Mouse (Mus musculus) ES-E14 (cell line): ENCODE measurements at regions not wholly inside any gene's neighbourhood (a gene's known extent, or its start where the extent isn't known, plus 50 kb on each side); places are given as distances from the start of the nearest gene placed in this dataset.

Experiments
- DNase-seq: peaks from one replicate; pipeline ENCODE4 v3.0.0-alpha.2; 2013; ENCODE audit warnings: low read depth, low spot score
- H3K27ac ChIP-seq: 2 replicates; pipeline ENCODE4 v1.5.1; 2012; ENCODE audit warnings: low read depth, mild to moderate bottlenecking, low read length, moderate library complexity, mixed read lengths; ENCODE audit not compliant: poor library complexity, insufficient read depth, severe bottlenecking
- H3K36me3 ChIP-seq: 2 replicates; pipeline ENCODE4 v1.6.1; 2012; ENCODE audit warnings: mild to moderate bottlenecking, low read length, moderate library complexity, mixed read lengths; ENCODE audit not compliant: control insufficient read depth, poor library complexity, insufficient read depth, severe bottlenecking
- H3K4me1 ChIP-seq, 2 experiments: fragments of 150-350 bp in 1 of 2; sonication (generic) in 1 of 2; 2 replicates each; pipeline ENCODE4 v1.6.1; 2012; ENCODE audit warnings: low read length in 2 of 2, mild to moderate bottlenecking in 1 of 2, mixed read lengths in 1 of 2; ENCODE audit not compliant: control insufficient read depth in 2 of 2, insufficient read depth in 2 of 2, poor library complexity in 1 of 2
- H3K4me3 ChIP-seq, 2 experiments: fragments of 150-350 bp in 1 of 2; sonication (generic) in 1 of 2; 2 replicates each; pipeline ENCODE4 v1.5.1; 2012; ENCODE audit warnings: low read length in 2 of 2, low read depth in 1 of 2, mild to moderate bottlenecking in 1 of 2, mixed read lengths in 1 of 2; ENCODE audit not compliant: insufficient read depth in 1 of 2, poor library complexity in 1 of 2, severe bottlenecking in 1 of 2
- H3K9ac ChIP-seq: 2 replicates; pipeline ENCODE4 v1.6.1; 2012; ENCODE audit warnings: low read depth, mild to moderate bottlenecking, low read length, mixed read lengths; ENCODE audit not compliant: poor library complexity, insufficient read depth, severe bottlenecking
- H3K9me3 ChIP-seq: fragments of 150-350 bp; sonication (generic); 2 replicates; pipeline ENCODE4 v1.6.1; 2012; ENCODE audit warnings: low read depth, mild to moderate bottlenecking, low read length; ENCODE audit not compliant: control insufficient read depth, insufficient read depth
- CHD2 ChIP-seq: IDR thresholded peaks from 2 replicates; pipeline ENCODE4 v1.6.1; 2014; ENCODE audit warnings: mild to moderate bottlenecking, low read depth, low read length, inconsistent platforms
- HCFC1 ChIP-seq: IDR thresholded peaks from 2 replicates; pipeline ENCODE4 v1.6.1; 2012; ENCODE audit warnings: low read length, inconsistent platforms, borderline replicate concordance; ENCODE audit not compliant: insufficient read depth
- MAFK ChIP-seq: IDR thresholded peaks from 2 replicates; pipeline ENCODE4 v1.6.1; 2014; ENCODE audit warnings: mild to moderate bottlenecking, low read depth, low read length, inconsistent platforms; ENCODE audit not compliant: insufficient read depth
- ZC3H11A ChIP-seq: IDR thresholded peaks from 2 replicates; pipeline ENCODE4 v1.6.1; 2012; ENCODE audit warnings: low read depth, mild to moderate bottlenecking, inconsistent platforms, low read length, borderline replicate concordance
- ZNF384 ChIP-seq: IDR thresholded peaks from 2 replicates; pipeline ENCODE4 v1.6.1; 2012; ENCODE audit warnings: low read depth, low read length, inconsistent platforms
- in situ Hi-C, 2 experiments: fragments of 600-800 bp; cut with MboI; formaldehyde crosslinking; loops; one replicate each; pipeline ENCODE4 v1.15.1; 2025; ENCODE audit warnings: low sequenced_read_pairs in 2 of 2, inconsistent platforms in 1 of 2; ENCODE audit not compliant: unreplicated experiment in 2 of 2

DNA sequence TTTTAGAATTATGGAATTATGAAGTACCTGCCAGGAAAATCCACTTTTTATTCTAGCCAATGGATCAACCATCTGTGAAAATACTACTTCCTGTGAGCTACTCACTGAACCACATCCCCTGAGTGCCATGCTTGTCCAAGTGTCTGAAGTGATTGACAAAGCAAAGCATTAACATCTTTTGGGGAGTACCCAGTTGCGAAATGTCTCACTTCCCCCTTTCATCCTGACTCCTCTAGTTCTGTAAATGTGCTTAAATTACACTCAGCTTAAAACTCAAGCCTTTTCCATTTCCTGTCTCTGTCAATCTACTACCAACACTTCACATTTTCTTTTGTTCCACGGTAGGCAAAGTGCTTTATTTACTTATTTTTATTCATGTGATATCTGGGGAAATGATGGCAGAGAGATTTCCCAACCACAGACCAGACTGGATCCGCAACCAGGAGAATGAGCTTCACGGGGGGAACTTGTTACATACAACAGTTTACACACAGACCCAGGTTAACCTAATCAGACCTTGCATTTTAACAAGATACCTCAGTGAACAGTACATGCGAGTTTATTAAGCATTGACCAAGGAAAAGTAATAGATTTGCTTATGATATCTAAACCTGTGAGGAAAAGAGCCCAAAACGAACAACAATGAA, 726.1 kb upstream of the Cited2 start:
- no peak for DNase-seq
- TF ChIP-seq ZNF384 (no peak), HCFC1 (no peak), CHD2 (no peak), MAFK (no peak), ZC3H11A (no peak)
- in situ Hi-C loops, result no loop called here
- no peak overlapping the region for H3K4me3 ChIP-seq
- H3K9me3 ChIP-seq, result no peaks in the 10 kb centered on the region
- H3K36me3 ChIP-seq, result no peaks in the 10 kb centered on the region
- H3K27ac ChIP-seq, result no peak overlapping the region
- no peaks in the 10 kb centered on the region for H3K4me1 ChIP-seq
- H3K9ac ChIP-seq, result no peak overlapping the region

DNA sequence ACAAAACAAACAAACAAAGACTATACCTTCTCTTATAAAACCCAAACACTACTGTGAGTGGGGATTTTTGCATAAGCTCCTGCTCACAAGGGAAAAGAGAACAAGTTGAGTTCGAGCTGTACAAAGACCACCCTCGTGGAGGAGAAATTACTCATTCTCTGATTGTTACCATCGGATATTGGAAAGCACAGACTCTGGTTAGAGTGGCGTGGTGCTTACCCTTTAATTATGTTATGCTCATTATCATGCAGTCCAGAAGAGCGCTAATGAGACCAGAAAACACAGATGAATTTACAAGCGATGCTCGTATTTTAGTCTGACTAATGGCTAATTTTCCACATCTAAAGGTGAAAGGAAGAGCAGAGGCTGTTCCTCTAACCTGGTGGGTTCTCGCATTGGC, 721.7 kb upstream of the Cited2 start:
- no peak overlapping the region for H3K27ac ChIP-seq
- H3K9me3 ChIP-seq, result no peaks in the 10 kb centered on the region
- H3K4me3 ChIP-seq, result no peak overlapping the region
- no peak for TF ChIP-seq ZC3H11A
- TF ChIP-seq ZNF384, result no peak
- no peak for TF ChIP-seq MAFK
- no peak for TF ChIP-seq CHD2
- no peak for TF ChIP-seq HCFC1
- DNase-seq, result no peak
- H3K36me3 ChIP-seq, result no peaks in the 10 kb centered on the region
- H3K9ac ChIP-seq, result no peak overlapping the region
- in situ Hi-C loops, result no loop called here
- no peaks in the 10 kb centered on the region for H3K4me1 ChIP-seq

DNA sequence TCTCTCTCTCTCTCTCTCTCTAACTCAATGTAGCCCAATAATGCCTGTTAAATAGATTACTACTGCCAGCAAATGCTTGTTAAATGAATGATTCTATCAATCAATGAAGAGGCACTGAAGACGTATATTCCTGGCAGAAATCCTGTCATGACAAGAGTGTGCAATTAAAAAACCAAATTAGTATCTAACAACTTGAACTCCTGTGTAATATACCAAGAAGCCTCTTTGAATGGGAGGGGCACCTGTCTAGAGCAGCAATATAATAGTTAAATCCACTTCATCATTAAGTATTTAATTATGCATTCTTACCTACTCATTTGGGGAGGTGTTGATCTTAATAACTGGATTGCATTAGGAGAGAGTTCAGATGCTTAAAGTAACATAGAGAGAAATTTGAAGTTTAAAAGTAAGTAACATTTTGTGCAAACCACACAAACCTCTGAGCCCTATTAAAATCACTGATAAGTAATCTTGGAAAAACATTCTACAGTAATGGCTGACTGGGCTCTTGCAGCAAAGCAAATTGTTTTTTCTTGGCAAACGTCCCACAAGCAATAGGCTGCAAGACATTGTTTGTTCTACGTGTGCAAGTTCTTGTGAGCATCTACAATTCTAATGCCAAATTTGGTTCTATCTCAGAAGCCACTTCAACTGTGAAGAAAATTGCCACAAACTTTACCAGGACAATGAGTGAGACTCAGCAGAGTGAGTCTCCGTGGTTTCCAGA, 719.7 kb upstream of the Cited2 start:
- Histone ChIP-seq H3K27ac (no peak overlapping the region), H3K9ac (no peak overlapping the region), H3K4me1 (no peaks in the 10 kb centered on the region), H3K36me3 (no peaks in the 10 kb centered on the region), H3K4me3 (no peak overlapping the region), H3K9me3 (no peaks in the 10 kb centered on the region)
- TF ChIP-seq MAFK, result no peak
- no peak for TF ChIP-seq ZNF384
- TF ChIP-seq HCFC1, result no peak
- no peak for TF ChIP-seq ZC3H11A
- DNase-seq, result no peak
- in situ Hi-C loops, result no loop called here

DNA sequence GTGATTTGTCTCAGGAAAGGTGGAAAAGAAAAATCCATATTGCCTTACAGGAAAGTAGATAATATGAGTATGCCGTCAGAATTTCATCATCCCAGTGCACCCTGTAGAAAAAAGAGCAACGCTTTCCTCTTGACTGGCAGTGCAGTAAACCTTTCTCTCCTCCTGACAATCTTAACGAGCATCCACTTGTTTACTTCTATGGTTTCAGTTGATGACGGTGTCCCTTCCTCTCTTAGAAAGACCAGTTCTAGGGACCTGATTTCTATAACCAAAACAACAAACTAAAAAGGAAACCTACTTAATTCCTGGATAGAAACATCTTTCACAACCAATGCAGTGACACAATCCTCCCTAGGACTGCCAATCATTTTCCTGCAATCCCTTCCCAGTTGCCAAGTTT, 714.3 kb upstream of the Cited2 start:
- no peaks in the 10 kb centered on the region for H3K36me3 ChIP-seq
- TF ChIP-seq ZNF384 (no peak), CHD2 (no peak), ZC3H11A (no peak), MAFK (no peak), HCFC1 (no peak)
- H3K4me1 ChIP-seq, result no peaks in the 10 kb centered on the region
- H3K9me3 ChIP-seq, result no peaks in the 10 kb centered on the region
- in situ Hi-C loops, result no loop called here
- H3K9ac ChIP-seq, result no peak overlapping the region
- no peak for DNase-seq
- no peak overlapping the region for H3K4me3 ChIP-seq
- no peak overlapping the region for H3K27ac ChIP-seq
